Mouse (Mus musculus): ENCODE measurements at regions not wholly inside any gene's neighbourhood (a gene's known extent, or its start where the extent isn't known, plus 50 kb on each side); places are given as distances from the start of the nearest gene placed in this dataset.

- TF ChIP-seq POLR2A (IDR thresholded peaks at IDR 0.05; ENCODE audit: control insufficient read depth, extremely low read depth, insufficient read depth, low read length, poor library complexity) (no peak), CTCF (IDR thresholded peaks at IDR 0.05; ENCODE audit: borderline replicate concordance, control insufficient read depth, extremely low read depth, insufficient read depth, low read length, poor library complexity) (no peak)
Measured at GRCm38 (mm10) chr15:96759078-96759995, 59.8 kb upstream of the Slc38a2 start.
